In the genomic region with DNA sequence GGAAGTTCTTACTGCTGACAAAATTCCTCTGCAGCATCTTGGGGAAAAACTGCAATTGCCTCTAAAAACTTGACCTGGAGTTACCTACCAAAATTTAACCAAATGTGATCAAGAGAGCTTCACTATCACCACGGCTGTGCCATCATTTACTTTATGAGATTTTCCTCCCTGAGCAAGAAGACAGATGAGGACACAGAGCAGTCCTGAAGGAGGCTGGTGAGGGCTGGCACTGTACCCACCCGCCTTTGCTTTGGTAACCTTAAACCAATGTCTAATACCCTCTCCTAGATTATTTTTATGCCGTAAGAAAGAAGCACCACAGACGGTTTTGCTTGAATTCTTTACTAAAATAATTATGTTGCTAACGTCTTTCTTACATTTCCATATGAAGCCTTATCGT, we compare ENCODE assay signal across 24 mouse cellular contexts.
"Had no signal": no experiment of that assay in that cellular context is flagged by ENCODE, and none has a peak within 500 bp of the region (broad histone marks: within the 10 kb centered on the region; RNA-seq: fewer than 3 reads in every experiment).

No protein-coding gene starts in this region.

- H3K9ac ChIP-seq: hindbrain, embryonic 12.5 days; hindbrain, embryonic 14.5 days; intestine, embryonic 15.5 days; limb, embryonic 12.5 days; liver, embryonic 13.5 days; liver, embryonic 15.5 days had no signal

- H3K9me3 ChIP-seq: hindbrain, embryonic 10.5 days; hindbrain, embryonic 12.5 days; intestine, embryonic 15.5 days; limb, embryonic 10.5 days; limb, embryonic 12.5 days; liver, embryonic 13.5 days; liver, embryonic 15.5 days had no signal

- H3K4me1 ChIP-seq: limb, embryonic 10.5 days had no signal

- H3K27me3 ChIP-seq: hindbrain, embryonic 12.5 days; intestine, embryonic 15.5 days; limb, embryonic 12.5 days; liver, embryonic 13.5 days; liver, embryonic 15.5 days had no signal

- H3K4me2 ChIP-seq: heart, embryonic 11.5 days; hindbrain, embryonic 12.5 days; hindbrain, embryonic 14.5 days; intestine, embryonic 15.5 days; limb, embryonic 12.5 days; liver, embryonic 11.5 days; liver, embryonic 13.5 days; liver, embryonic 15.5 days had no signal

- DNase-seq: gastrocnemius, postnatal 14 days; heart, postnatal 10 days; heart, postnatal 4 days; kidney, adult 18-20 months; kidney, adult 8-10 months; kidney, postnatal 10 days; kidney, postnatal 25 days; kidney, postnatal 4 days; layer of hippocampus, postnatal 36 days; liver; liver, embryonic 13.5 days had no signal

- H3K36me3 ChIP-seq: hindbrain, embryonic 12.5 days; intestine, embryonic 15.5 days; liver, embryonic 13.5 days; liver, embryonic 15.5 days had no signal

- H3K4me3 ChIP-seq: hindbrain, embryonic 10.5 days; hindbrain, embryonic 12.5 days; intestine, embryonic 15.5 days; layer of hippocampus, adult 2 months; limb, embryonic 10.5 days; limb, embryonic 12.5 days; liver, embryonic 13.5 days; liver, embryonic 15.5 days had no signal

- H3K27ac ChIP-seq: hindbrain, embryonic 10.5 days; hindbrain, embryonic 12.5 days; hindbrain, embryonic 14.5 days; intestine, embryonic 15.5 days; layer of hippocampus, adult 2 months; limb, embryonic 10.5 days; limb, embryonic 12.5 days; liver, embryonic 13.5 days; liver, embryonic 15.5 days had no signal

- ATAC-seq: hindbrain, embryonic 16.5 days; inflammation-experienced regulatory T-cells, adult 6 months; intestine, embryonic 15.5 days; intestine, postnatal 0 days had no signal
